Mouse (Mus musculus): Measurements from ENCODE around the gene Wdr64. TPM values are rescaled to one million over a fixed set of nuclear protein-coding genes. Genes with fewer than 3 reads are reported as not detected.

Wdr64 gene
- total RNA-seq (2015) (not detected in 2 replicates), total RNA-seq (2017) (not detected in 2 replicates)

DNA sequence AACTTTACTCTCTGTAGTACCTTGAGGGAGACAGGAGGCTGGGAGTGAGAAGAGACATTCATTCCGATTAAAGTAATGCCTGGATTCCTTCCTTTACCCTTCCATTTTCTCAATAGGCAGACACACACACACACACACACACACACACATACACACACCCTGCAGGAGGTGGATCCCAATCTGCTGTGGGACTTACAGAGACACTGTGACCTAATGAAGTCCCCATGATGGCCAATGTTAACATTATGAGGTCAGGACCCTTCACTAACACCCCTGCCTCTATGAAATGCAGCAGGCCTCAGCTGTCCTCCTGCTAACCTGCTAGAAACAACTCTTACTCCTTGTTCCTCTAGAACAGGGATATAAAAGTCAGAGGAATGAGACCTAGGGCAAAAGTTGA, at the start of gene Wdr64:
Gene Wdr64, plus strand, starts transcription at position 301 of the 400 bp plus-strand sequence.
- no peak for ATAC-seq (ENCODE audit: poor library complexity, severe bottlenecking)

DNA sequence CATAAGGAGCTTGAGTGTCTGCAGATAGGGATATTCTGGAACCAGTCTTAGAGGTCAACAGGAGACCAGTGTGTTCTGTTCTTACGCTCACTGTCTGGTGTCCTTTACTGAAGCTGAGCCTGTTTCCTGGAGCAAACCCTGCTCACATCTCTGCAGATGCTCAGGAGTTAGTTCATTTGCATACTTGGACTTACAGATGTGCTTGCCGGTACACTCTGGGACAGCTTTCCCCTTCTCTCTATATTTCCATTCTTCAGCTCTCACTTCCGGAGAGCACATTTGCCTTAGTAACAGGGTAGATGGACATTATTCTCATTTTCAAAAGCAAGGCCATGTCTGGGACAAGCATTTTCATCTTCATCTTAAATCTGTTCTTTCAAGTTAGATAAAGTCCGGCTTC, 49.8 kb upstream of the Wdr64 start:
- ATAC-seq (ENCODE audit: poor library complexity, severe bottlenecking), result no peak

DNA sequence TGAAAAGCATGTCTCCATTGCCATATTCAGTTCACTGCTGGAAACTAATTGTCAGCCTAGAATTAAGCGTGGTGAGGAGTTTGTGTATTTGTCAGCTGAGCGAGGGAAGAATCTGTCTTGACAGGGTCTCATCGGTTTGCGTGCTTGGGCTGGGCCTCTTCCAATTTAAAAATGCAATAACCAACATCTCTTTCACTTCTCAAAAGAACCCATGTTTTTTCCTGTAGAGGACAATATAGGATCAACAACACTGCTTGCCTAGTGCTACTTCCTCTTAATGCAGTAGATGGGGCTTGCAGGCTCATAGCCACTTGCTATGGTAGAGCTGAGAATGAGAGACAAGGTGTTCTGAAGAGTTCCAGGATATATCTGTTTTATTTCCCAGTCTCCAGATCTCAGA, 38.5 kb upstream of the Wdr64 start:
- peak; percentile 90 for ATAC-seq (ENCODE audit: poor library complexity, severe bottlenecking)

GRCm38 (mm10) chr1:175668666-175669405, 29.6 kb upstream of the Wdr64 start:
- ATAC-seq (ENCODE audit: poor library complexity, severe bottlenecking), result peak; percentile 91

GRCm38 (mm10) chr1:175669456-175669855, 28.9 kb upstream of the Wdr64 start:
- ATAC-seq (ENCODE audit: poor library complexity, severe bottlenecking), result peak; percentile 7; the same call in 1 of the 2 replicates

DNA sequence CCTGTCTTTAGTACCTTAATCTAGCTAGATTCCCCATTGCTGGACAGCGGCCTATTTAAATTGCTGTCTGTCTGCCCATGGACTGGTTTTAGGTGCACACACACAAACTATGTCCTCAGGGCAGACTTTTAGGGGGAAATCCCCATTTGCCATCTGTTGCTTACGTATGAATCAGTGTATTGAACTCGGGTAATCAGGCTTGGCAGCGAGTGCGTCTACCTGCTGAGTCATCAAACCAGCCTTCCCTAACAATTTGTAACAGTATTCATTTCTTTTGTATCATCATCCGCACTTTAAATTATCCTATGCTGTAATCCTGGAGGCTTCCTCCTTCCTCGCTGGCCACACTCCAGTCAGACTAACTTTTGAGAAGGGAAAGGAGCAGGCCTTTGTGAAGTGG, 28.4 kb upstream of the Wdr64 start:
- no peak for ATAC-seq (ENCODE audit: poor library complexity, severe bottlenecking)

DNA sequence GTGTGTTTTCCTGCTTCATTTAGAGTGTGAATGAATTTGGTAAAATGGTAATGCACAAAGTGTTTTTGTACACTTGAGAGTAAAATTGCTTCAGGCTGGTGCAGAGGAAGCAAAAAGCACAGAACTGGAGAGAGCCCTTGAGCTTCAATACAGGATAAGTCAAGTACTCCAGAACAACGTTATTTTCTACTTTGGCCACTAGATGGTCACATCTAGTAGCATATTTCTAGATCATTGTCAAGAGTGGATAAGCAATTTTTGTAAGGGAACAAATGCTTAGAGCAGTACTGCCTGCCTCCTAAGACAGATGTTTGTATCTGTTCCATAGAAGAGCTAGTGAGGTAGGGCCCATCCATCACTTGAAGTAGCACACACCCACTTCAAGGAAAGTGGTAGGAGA, 26.8 kb upstream of the Wdr64 start:
- ATAC-seq (ENCODE audit: poor library complexity, severe bottlenecking), result no peak

DNA sequence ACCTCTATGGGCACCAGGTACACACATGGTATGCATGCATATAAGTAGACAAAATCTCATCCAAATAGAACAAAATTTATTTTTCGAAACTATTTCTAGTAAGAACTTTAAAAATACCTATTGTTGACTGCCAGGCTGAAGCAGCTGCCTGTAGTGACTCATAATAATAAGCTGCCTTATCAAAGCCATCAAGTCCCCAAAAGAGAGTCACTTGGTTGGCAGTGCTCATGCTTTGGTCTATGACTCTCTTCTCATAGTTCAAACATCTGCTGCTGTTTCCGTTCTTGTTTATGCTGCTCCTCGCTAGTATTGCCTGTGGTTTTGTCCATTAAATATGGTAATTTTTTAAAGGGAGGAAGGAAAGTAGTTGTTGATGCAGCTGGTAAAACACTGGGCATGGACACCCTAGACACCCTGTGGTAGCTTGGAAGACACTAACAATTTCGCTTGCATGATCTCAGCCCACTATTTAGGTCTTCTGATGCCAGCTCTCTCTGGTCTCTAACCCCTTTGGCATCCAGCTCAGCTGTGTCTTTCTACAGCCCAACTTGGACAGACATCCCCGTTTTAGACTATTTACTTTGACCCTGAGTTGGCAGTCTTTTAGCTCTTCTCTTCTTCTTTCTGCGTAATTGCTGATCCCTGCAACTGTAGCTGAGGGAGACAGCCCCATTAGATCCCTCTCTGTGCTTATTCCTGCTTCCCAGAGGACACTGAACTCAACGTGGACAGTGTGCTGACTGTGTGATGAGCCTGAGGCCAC, 24.6 kb upstream of the Wdr64 start:
- no peak for ATAC-seq (ENCODE audit: poor library complexity, severe bottlenecking)

DNA sequence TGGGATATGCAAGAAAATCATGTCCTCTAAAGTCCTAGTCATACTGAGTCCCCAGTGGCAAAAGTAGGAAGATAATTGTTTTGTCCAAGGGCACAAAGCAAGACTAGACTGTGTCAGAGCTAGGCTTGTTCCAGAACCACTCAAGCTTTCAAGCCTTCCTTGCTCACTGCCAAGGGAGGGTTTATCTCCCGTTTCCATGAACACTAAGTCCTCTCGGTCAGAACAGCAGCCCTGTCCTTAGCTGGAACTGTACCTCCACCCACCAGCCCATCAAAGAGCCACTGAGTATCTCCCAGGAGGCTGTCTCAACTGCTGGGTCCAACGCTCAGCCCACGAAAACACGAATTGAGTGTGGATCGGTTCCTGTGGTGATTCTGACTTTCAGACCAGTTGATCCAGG, 23.3 kb upstream of the Wdr64 start:
- ATAC-seq (ENCODE audit: poor library complexity, severe bottlenecking), result no peak

- no peak for ATAC-seq (ENCODE audit: poor library complexity, severe bottlenecking)
These were observed 20.9 kb upstream of the Wdr64 start for GRCm38 (mm10) chr1:175677459-175677858.

DNA sequence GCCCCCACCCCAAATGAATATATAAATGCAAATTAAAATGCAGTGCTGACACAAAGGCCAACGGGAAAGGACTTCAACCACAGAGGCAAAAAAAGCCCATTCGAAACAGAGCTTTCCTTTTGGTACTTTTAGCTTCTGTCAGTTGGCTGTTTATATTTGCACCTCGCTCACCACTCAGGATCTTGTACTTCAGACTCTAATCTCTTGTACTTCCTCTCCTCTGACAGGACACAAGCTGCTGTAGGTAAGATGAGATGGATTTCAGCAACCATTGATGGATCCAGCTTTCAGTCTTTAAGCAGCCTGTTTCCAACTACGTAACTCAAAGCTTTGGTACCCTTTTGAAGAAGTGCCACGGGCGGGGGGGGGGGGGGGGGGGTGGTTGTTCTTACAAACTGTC, 17.4 kb upstream of the Wdr64 start:
- no peak for ATAC-seq (ENCODE audit: poor library complexity, severe bottlenecking)

- ATAC-seq (ENCODE audit: poor library complexity, severe bottlenecking), result peak; percentile 7; the same call in 1 of the 2 replicates
These were observed 6.6 kb upstream of the Wdr64 start for GRCm38 (mm10) chr1:175691686-175692245.

- peak; percentile 83 for ATAC-seq (ENCODE audit: poor library complexity, severe bottlenecking)
These were observed 6.0 kb upstream of the Wdr64 start, which contains the start of the genes Opn3 and Chml for GRCm38 (mm10) chr1:175692246-175692996. Gene Opn3, minus strand, starts transcription at chr1:175692776. Gene Chml, minus strand, starts transcription at chr1:175692901.

DNA sequence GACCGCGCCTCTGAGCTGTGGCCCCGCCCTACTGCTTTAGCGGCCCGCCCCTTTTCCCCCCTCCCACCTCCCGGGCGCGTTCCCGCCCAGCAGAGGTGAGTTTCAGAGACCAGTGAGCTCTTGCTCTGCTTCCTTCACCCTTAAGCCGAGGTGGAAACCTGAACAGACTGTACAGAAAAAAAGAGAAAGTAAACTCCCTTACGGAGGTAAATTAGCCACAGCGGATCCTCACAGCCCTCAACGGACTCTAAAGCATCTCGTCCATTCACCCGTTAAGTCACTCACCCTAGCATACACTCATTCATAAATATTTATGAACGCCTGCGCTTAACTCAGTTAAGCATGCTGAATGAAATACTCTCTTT, 5.4 kb upstream of the Wdr64 start:
- peak; percentile 3; the same call in 1 of the 2 replicates for ATAC-seq (ENCODE audit: poor library complexity, severe bottlenecking)

DNA sequence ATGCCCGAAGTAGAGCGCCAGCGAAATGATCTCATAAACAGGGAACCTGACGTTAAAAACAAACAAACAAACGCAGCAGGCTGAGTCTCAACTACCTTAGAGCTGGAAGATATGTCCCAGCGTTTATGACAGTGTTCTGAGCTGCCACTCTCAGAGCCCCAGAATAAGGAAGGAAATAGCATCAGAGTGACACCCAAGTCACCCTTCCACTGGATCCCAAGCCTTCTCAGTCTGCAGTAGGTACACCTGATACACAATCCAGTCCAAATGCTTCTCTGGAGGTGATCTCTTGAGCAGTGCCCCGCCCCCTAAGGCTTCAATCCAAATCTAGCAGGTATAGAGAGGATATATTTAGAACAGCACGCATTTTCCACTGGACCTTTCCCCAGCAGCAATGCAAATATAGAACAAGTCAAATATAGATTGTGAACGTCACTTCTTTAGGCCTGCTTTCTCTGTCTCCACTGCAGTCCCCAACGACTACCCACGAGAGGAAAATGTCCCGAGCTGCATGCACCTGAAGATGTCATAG, 4.9 kb upstream of the Wdr64 start:
- peak; percentile 22 for ATAC-seq (ENCODE audit: poor library complexity, severe bottlenecking)

GRCm38 (mm10) chr1:175699375-175699774, 982 bp downstream of the Wdr64 start:
- no peak for ATAC-seq (ENCODE audit: poor library complexity, severe bottlenecking)

DNA sequence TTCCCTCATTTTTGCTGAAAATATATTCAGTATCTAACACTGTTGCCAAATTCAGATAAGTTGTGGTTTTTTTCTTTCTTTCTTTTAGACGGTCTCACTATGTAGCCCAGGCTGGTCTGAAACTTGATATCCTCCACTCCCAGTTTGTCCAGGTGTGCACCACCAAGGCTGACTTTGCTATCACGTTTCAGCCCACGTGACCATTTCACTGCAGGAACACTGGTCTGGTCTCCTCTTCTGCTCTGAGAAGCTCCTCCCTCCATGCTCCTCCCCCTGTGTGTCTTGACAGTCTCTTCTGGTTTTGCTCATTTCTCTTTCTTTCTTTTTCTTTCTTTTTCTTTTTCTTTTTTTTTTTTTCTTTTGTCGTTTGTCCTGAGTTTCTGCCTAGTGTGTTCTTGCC, 1.4 kb downstream of the Wdr64 start:
- ATAC-seq (ENCODE audit: poor library complexity, severe bottlenecking), result no peak

DNA sequence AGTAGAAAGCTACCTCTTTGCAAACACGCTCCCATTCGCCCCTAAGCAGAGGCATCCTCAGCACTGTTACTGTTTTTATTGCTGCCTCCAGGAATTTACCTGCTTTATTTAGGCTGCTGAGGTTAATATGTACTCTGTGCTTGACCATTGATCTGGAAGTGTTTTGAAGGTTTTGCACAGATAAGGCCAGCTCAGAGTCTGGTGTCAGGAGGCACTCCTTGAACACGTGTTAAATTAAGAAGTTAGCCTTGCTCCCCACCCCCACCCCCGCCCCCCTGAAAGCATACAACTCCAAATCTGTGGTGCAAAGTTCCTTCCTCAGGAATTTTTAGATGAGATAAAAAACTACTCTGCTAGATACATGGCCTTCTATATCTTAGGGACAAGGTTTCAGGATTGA, 2.8 kb downstream of the Wdr64 start:
- no peak for ATAC-seq (ENCODE audit: poor library complexity, severe bottlenecking)

- ATAC-seq (ENCODE audit: poor library complexity, severe bottlenecking), result no peak
These were observed 9.2 kb downstream of the Wdr64 start for GRCm38 (mm10) chr1:175707599-175707998.

DNA sequence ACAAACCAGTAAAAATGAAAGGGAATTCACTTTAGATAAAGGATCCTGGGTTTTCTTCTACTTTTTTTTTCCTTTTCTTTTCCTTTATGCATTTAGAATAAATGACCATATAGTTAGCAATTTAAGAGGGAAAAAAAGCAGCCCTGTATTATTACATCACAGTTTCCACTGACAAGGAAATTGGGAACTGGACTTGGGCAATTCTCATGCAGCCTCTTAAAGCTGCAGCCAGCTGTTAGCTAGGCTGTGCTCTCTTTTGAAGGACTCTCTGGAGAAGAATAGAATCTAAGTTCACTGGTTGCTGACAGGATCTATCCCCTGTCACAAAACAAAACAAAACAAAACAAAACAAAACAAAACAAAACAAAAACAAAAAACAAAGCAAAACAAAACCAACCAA, 9.6 kb downstream of the Wdr64 start:
- no peak for ATAC-seq (ENCODE audit: poor library complexity, severe bottlenecking)
